Mouse (Mus musculus) kidney, adult 8-10 months (tissue): ENCODE data around the gene Polr3c.
"Not testable (repeated sequence)": the region's sequence is repeated elsewhere in the genome, so short reads cannot be mapped to it uniquely, and the experiment has no call there.

Source experiments
- DNase-seq, 2 experiments: peaks; one replicate each; pipeline ENCODE4 v3.0.0; 2022

Gene Polr3c

DNA sequence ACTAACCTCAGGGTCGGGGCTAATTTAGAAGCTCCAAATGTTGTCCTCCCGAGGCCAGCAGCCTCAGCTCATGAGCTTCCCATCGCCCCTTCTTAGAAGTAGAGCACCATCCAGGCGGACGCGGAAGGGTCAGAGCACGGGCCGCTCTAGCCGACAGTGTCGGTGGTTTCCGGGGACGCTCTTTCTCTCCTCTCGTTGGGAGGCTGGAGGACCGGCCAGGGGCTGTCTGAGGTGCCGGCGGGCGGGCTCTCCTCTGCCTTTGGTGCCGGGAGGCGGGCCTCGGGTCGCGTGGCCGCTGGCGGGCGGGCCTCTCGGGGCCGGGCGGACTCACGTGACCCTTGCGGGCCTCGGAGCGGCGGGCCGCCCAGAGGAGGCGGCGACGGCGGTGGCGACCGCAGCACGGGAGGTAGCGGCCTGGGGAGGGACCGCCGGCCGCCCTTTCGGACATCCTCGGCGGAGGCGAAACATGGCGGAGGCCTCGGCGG lies at the start of gene Polr3c, which contains the start of gene Rnf115:
Gene Polr3c (minus strand): TSS at position 286 of the 485 bp plus-strand sequence.
Gene Rnf115 (plus strand): TSS at position 322 of the 485 bp plus-strand sequence.
- DNase-seq, result peak; percentile 97

DNA sequence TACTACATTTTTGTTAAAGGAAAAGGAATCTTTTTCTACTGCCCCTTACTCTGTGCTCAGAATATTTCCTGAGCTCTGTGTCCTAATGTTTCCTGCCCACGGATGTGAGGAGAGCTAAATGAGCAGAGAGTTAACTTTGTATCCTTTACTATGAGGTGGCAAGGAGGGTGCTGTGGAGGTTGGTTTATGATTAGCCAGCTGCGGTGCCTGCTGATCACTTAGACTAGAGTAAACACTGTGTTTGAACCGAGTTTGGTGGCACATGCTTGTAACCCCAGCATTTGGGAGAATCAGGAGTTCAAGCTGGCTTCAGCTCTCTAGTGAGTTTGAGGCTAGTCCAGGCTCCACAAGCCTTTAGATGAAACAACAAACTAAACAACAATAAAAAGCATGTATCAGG lies 49.7 kb upstream of the Polr3c start:
- peak; percentile 60 to 61 for DNase-seq

DNA sequence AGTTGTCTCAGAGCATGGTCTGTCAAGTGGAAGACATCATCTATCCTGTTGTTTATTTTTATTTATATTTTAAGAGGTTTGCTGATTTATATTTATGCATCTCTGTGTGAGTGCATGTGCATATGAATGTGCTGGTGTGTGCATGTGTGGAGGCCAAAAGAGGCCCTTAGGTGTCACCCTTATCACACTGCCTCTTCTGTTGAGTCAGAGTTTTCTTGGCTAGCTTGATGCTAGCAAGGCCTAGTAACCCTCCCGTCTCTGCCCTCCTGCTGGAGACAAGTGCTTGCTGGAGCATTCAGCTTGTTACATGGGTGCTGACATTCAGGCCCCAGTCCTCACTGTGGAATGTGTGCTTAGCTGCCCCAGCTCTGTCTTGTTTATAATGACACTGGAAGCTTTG lies 45.5 kb upstream of the Polr3c start:
- DNase-seq, result no peak

DNA sequence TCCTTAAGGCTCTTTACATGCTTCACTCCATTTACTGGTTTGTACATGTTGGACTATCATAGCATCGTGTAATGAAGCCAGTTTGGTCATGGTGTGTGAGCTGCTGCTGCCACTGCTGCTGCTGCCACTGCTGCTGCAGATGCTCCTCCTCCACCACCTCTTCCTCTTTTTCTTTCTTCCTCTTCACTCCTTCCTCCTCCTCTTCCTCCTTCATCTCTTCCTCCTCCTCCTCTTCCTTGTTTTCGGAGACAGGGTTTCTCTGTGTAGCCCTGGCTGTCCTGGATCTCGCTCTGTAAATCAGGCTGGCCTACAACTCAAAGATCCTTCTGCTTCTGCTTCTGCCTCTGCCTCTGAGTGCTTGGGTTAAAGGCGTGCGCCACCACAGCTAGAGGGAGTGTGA lies 42.5 kb upstream of the Polr3c start:
- no peak for DNase-seq

DNA sequence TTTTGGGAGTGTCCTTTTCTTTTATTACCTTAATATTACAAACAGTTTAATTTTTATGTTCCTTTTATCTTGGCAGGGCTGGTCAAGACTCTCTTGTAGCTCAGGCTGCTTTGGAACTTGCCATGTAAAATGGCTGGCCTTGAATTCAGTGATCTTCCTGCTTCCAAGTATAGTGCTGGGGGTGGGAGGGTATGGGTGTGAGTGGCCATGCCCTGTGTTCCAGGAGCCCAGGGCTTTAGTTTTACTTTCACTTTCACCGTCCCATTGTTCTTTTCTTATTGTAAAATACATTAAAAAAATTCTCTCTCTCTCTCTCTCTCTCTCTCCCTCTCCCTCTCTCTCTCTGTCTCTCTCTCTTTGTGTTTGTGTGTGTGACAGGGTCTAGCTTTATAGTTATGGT lies 37.1 kb upstream of the Polr3c start:
- no peak for DNase-seq

DNA sequence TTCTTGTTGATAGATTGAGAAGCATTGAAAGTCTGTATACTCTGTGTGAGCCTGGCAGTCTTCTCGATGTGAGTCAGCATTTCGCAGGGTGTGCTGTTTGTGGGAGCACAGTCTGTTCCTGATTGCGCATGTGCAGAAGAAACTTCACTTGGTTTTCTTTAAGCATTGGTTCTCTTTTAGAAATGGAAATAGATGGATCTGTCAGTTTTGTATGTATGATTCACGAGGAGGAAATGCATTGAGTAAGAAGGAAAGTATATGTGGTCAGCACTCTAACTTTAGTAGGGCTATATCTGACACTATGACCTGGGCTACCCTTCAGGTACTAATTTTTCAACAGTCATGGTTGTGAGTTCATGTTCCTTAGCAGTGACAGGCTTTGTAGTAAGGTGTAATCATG lies 32.3 kb upstream of the Polr3c start:
- DNase-seq, result no peak

DNA sequence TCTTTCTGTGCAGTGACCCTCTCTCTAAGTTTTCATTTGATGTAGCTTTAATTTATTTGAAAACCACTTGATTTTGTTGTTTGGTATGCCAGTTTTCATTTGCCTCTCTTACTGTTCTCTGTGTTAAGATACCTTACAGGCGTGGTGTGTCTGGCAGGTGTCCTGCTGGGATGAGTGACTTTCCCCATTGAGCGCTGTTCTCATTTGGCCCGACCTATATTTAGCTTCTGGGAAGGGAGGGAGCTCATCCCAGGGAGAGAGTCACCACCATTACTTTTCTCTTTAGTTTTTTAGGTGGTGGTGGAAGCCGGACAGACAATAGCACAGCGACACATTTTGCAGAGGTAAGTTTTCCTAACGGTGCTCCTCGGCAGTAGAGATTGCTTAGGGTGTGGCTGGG lies 30.3 kb upstream of the Polr3c start:
- DNase-seq, result no peak

DNA sequence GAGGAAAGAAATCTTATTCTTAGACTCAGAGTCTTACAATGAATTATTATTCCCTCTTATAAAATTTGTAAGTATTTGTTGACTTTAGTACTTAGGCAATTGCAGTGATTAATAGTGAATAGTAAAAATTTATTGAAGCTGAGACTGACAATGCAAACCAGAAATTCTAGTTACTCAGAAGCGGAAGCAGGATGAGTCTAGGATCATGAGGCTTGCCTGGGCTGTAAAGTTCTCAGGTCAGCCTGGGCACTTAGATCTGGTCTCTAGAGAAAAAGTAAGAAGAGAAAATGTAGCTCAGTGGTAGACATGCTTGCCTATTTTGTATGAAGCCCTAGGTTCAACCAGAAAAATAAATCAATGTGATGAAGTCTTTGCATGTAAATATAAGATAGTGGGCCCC lies 28.5 kb upstream of the Polr3c start:
- no peak for DNase-seq

DNA sequence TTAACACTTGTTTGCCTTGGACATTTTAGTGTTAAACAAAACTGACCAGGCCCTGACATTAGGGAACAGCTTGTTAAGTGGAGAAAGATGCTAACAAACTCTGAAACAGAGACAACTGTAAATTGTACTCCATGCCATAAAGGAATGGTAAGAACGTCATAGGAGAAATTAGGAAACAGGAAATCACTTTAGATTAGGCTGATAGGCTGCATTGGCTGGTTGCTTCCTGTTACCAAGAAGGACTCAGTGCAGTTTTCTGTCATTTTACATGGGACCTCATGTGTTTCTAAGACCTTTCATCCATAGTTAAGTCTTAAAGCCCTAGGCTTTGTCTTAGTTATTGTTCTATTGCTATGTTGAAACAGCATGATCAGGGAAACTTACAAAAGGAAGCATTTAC lies 19.4 kb upstream of the Polr3c start:
- no peak for DNase-seq

DNA sequence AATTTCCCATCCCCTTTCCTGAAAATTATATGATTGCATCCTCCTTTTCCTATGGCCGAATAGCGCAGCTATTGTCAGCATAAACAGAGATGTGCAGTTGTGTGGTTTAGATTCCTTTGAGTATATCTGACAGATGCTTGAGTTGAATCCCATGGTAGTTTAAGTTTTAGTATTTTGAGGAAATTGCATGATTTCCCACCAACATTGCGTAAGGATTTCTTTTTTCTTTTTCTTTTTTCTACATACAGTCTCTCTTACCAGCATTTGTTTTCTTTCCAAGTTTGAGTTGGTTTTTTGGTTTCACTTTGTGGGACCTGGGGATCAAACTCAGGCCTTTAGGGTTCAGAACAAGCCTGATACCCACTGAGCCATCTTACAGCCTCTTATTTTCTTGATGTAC lies 16.9 kb upstream of the Polr3c start:
- no peak for DNase-seq

DNA sequence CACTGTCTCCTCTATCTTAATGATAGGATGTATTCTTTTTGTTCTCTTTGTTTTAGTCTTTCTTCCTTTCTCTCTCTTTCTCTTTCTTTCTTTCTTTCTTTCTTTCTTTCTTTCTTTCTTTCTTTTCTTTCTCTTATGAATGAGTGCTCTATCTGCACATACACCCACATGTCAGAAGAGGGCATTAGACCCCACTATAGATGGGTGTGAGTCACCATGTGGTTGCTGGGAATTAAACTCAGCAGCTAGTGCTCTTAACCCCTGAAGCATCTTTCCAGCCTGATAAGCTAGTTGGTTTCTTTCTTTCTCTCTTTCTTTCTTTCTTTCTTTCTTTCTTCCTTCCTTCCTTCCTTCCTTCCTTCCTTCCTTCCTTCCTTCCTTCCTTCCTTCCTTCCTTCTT lies 12.9 kb upstream of the Polr3c start:
- DNase-seq, result not testable (repeated sequence)

DNA sequence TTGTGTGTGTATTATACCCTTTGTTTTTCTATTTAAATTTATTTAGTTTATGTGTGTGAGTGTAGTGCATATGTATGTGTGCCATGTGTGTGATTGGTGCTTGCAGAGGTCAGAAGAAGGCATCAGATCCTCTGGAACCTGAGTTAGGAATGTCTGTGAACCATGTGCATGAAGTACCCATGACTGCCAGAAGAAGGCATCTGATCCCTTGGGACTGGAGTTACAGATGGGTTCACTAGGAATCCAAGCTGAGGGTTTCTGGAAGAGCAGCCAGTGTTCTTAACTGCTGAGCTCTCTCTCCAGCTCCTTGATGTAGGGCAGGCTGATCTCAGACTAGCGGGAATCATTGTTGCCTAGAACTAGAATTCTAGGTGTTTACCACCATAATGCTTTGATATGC lies 10.6 kb upstream of the Polr3c start:
- no peak for DNase-seq

DNA sequence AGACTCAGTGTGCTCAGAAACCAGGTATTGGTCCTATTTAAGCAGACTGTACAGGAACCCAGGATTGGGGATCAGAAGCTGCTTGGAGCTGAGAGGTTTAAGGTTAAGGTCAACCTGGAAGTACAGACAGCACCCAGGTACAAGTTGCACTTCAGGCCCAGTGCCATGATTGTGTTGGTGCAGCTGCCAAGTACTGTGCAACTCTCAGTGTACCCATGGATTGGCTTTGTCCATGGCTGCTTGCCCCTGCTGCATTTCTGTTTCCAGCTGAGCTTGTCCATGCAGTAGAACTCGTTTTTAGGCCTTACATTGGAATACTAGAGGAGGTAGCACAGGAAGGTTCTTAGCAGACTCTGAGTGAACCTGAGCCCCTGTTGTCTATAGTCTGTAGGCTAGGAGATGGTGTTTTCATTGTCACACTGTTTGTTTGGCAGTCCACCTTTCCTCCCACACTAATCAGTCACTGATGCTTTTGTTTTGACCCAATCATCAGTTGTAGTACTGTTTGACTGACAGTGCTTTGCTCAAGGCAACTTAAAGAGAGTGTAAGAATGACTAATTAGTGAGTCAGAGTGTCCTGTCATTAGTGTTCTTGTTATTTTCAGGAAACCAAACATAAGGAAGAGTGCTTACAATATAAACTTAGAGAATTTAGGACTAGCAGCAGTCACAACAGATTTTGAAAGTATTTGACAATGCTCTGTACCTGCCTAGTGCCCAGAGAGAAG lies 9.7 kb upstream of the Polr3c start:
- DNase-seq, result peak in 1 of 2 experiments; percentile 26

DNA sequence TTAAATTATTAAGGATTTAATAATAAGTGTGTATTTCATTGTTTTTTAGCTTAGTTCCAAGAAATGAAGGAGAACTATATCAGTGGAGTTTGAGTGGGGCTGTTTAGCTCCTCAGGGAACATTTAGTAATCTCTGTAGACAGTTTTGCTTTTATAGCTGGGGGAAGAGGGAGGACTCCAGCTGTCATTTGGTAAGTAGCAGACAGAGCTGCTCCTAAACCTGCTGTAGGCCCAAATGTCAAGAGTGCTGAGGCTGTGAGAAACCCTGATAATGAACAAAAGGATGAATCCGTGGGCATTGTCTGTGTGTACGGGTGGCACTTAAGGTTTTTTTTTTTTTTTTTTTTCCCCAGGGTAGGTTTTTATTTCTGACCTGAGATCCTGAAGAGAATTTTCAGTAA lies 7.8 kb upstream of the Polr3c start:
- no peak for DNase-seq

DNA sequence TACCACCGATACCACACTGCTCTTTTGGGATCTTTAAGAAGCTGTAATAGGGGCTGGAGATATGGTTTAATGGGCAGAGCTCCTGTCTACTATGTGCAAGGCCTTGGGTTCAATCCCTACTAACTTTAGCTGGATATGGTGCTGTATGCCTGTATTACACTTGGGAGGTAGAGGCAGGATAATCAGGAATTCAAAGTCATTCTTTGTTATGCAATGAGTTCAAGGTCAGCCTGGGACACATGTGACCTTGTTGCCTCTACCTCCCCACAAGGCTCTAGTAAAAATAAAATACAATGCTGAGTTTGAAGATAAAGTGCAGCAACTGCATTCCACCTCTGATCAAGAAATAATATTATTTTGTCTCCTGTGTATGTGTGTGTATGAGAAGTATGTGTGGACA lies 6.6 kb upstream of the Polr3c start:
- DNase-seq, result no peak

DNA sequence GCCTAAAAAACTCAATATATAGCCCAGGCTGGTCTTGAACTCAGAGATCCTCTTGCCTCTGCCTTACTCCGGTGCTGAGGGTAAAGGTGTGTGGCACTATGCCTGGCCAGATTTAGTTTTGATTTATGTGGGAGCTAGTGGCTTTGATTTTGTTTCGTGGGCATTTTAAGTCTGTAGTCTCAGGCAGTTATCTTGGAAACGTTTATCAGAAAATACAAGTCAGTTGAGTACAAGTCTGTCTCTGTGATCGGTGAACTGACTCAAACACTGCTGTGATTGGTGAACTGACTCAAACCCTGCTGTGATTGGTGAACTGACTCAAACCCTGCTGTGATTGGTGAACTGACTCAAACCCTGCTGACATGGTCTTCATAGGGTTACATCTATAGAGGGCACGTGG lies 3.4 kb upstream of the Polr3c start:
- no peak for DNase-seq

DNA sequence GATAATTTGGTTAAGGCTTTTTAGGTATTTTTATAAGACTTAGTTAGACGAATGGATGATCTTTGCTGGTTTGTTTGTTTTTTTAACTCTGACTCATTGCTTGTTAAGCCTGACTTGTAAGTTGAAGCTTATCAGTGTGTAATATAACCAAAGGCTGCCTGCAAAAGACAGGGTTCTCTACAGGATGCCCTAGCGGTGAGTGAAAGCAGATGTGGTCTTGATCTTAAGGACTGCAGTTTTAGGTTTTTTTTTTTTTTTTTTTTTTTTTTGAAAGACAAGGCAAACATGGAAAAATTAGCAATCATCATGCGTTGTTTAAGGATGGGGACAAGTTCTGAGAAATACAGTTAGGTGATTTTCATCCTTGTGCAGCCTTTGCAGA lies 2.0 kb upstream of the Polr3c start:
- DNase-seq, result no peak

DNA sequence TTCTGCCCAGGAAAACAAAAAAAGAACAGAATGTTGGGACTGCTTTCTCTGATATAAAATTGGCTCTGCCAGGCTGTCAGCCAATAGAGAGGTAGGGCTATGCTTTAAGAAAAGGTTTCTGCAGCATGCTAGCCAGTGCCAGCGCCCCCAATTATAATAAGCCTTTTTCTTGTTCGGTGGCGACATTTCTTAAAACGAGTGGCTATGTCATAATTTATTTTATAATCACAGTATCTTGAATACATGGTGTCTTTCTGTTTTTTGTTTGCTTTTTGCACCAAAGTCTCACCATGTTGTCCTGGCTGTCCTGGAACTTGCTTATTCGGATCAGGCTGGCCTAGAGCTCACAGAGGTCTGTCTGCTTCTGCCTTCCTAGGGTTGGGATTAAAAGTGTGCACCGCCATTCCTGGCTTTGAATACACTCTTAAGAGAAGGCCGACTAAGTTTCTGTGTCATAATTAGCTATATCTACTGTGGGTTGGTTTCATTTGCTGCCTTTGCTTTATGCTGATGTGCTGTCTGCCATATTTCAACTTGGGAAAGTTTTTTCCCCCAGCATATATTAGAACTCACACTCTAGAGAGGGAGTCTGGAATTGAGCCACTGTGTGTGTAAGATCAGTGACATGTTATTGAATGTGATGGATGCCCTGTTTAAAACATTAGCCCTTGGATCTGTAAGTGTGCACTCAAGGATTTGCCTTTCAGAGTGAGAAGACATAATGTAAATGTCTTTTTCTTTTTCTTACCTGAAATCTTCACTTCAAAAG lies 1.4 kb upstream of the Polr3c start:
- no peak for DNase-seq

DNA sequence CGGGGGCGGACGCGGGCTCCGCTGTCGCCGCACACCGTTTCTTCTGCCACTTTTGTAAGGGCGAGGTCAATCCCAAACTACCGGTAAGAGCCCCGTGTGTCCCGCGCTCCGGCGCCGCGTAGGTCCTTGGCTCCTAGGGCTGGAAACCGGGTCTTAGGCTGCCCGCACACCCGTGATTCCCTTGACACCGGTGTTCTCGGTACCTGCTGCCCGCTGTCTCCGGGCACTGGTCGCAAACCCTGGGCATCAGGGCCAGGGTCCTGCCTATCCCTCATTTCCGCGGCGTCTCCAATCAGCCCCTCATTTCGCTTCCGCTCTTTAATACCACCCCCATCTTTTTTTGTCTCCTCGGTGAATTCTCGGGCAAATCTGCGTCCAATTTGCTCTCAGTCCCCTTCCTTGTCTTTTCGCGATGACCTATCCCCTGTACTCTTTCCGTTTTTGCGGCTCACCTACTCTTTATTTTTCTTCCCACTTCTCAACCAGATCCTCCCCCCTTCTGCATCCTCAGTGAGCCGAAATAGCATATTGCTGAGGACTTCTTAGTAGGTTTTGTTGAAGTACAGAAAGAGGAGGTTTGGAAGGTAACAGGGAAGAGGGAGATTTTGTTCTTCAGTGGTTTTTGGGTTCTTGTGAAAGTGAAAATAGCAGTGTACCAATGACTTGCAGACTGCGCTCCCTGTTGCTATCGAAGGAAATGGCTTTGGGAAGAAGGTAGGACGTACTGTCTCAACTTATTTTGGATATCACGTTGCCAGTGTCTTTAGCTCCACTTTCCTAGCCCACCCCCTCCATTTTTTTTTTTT lies 603 bp upstream of the Polr3c start:
- DNase-seq, result no peak

DNA sequence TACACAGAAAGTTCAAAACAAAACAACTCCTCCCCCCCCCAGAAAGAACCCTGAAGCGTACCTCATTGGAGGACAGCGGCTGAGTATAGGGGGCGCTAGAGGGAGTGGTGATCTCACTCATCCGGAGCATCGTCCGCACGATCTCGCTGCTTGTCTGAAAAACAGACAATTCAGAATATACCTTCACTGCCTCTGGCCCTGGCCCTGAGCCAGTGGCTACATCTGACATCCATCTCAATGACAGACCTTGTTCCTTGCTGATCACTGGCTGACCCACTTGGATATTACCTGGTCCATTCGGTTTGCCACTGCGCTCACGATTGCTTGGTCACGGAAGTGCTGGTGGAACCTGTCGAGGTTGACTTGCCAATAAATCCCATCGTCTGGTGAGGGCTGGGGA lies 8.3 kb downstream of the Polr3c start:
- peak in 1 of 2 experiments; percentile 35 for DNase-seq

DNA sequence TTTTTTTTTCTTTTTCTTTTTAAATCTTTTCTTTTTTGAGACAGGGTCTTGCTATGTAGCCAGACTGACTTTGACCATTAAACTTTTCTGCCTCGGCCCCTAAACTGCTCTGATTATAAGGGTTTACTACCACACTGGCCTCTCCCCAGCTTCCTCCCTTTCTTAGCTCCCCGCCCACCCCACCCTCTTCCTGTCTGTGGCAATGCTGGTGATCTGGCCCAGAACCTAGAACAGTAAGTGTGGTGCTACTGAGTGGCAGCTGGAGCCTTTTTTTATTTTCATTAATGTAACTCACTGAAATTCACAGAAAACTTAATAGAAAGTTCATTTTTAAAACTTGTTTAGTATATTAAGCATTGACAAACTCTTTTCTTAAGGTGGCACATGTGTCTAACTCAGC lies 11.6 kb downstream of the Polr3c start:
- no peak for DNase-seq

DNA sequence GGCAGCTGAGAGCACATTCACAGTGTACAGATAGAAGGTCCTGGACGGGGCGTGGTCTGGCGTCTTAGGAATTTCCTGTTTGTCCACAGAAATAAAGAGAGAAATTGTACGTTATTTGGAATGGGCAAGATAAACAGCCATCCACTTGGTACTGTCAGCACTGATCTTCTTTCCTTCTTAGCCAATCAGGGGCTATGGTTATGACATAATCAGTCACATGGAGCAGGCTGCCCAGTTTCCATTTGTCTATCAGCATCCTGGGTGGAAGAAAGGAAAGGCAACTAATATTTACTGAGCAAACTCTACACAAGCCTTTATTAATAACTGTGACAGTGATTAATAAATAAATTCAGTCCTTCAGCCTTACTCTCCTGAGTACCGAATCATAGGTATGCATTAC lies 13.1 kb downstream of the Polr3c start:
- no peak for DNase-seq

DNA sequence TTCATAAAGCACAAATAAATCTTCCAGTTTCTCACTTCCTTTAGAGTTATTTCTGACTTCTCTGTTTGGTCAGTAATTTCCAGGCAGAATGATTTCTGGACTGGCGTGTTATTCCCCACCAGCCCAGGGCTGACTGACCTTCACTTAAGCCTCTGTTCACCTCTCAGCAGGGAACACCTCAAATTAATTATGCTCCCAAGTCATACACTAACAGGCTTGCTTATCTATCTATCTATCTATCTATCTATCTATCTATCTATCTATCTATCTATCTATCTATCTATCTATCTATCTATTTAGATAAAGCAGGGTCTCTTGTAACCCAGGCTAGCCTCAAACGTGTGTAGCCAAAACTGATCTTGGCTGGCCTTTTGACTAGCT lies 18.8 kb downstream of the Polr3c start:
- no peak for DNase-seq
